Mouse (Mus musculus) limb, embryonic 14.5 days (tissue): ENCODE data around the gene Gm30191. TPM values are rescaled to one million over a fixed set of nuclear protein-coding genes. Genes with fewer than 3 reads are reported as not detected.
"Not testable (repeated sequence)": the region's sequence is repeated elsewhere in the genome, so short reads cannot be mapped to it uniquely, and the experiment has no call there.

Experiments
- ATAC-seq: fragments of 200-750 bp; cut with Nextera tagmentation; 2 replicates; pipeline ENCODE4 v1.8.0; 2017; ENCODE audit warnings: low read depth, moderate number of reproducible peaks, moderate TSS enrichment; ENCODE audit not compliant: low FRiP score
- DNase-seq: peaks from one replicate; pipeline ENCODE4 v3.0.0-alpha.2; 2015; ENCODE audit warnings: low spot score
- H3K27ac ChIP-seq: fragments of 300-500 bp; sonication (generic); replicated peaks from 2 replicates; pipeline ENCODE4 v1.5.1; 2014; ENCODE audit warnings: low read depth, mild to moderate bottlenecking, low read length, moderate library complexity, mixed read lengths
- H3K27me3 ChIP-seq: fragments of 300-500 bp; sonication (generic); 2 replicates; pipeline ENCODE4 v1.6.1; 2014; ENCODE audit warnings: low read length, mixed read lengths; ENCODE audit not compliant: control insufficient read depth, insufficient read depth
- H3K36me3 ChIP-seq: fragments of 300-500 bp; sonication (generic); 2 replicates; pipeline ENCODE4 v1.6.1; 2014; ENCODE audit warnings: mild to moderate bottlenecking, low read length, moderate library complexity, mixed read lengths; ENCODE audit not compliant: control insufficient read depth, insufficient read depth
- H3K4me1 ChIP-seq: fragments of 300-500 bp; sonication (generic); 2 replicates; pipeline ENCODE4 v1.6.1; 2014; ENCODE audit warnings: antibody characterized with exemption, low read length, mixed read lengths; ENCODE audit not compliant: control insufficient read depth, insufficient read depth
- H3K4me2 ChIP-seq: fragments of 300-500 bp; sonication (generic); replicated peaks from 2 replicates; pipeline ENCODE4 v1.6.1; 2014; ENCODE audit warnings: low read depth, mild to moderate bottlenecking, low read length, moderate library complexity; ENCODE audit not compliant: severe bottlenecking
- H3K4me3 ChIP-seq: fragments of 300-500 bp; sonication (generic); replicated peaks from 2 replicates; pipeline ENCODE4 v1.5.1; 2014; ENCODE audit warnings: low read length
- H3K9ac ChIP-seq: fragments of 300-500 bp; sonication (generic); 2 replicates; pipeline ENCODE4 v1.6.1; 2014; ENCODE audit warnings: mild to moderate bottlenecking, low read depth, low read length, moderate library complexity; ENCODE audit not compliant: severe bottlenecking
- H3K9me3 ChIP-seq: fragments of 300-500 bp; sonication (generic); 2 replicates; pipeline ENCODE4 v1.6.1; 2016; ENCODE audit warnings: low read length; ENCODE audit not compliant: control insufficient read depth
- POLR2A ChIP-seq: fragments of 200-500 bp; IDR thresholded peaks from 2 replicates; pipeline ENCODE4 v1.8.0; 2012; ENCODE audit warnings: inconsistent platforms, mild to moderate bottlenecking, moderate library complexity, borderline replicate concordance; ENCODE audit not compliant: insufficient read depth, insufficient read length; ENCODE audit errors: extremely low read depth
- WGBS: fragments of 180-500 bp; shearing (Covaris S2); extraction: QIAGEN DNeasy Blood & Tissue Kit; methylation state at CpG from one replicate; pipeline ENCODE4 v1.1.7; 2014; 5-methylcytosine and 5-hydroxymethylcytosine counted together
- polyA plus RNA-seq, 2 experiments: library from polyadenylated mRNA; depleted of rRNA in 1 of 2; stranded (reverse) in 1 of 2; unstranded in 1 of 2; fragments of >200 nt; fragmentation: Nextera tagmentation in 1 of 2; extraction: Ambion mirVana in 1 of 2; gene quantifications; 2 replicates each; pipeline versions ENCODE4 v1.2.1 to v1.2.3; 2012 to 2014

Gene Gm30191
- polyA plus RNA-seq, 2 experiments: not detected

GRCm38 (mm10) chr4:134292067-134292466 is 45.3 kb downstream of the Gm30191 start:
- H3K27me3 ChIP-seq: no peaks in the 10 kb centered on the region
- 20% methylated on average over 7 of the region's 7 CpGs for WGBS
- DNase-seq (peak; percentile 78), ATAC-seq (no peak)
- H3K4me2 ChIP-seq: no peak overlapping the region
- no peak overlapping the region for H3K9ac ChIP-seq
- H3K4me3 ChIP-seq: no peak overlapping the region
- no peaks in the 10 kb centered on the region for H3K36me3 ChIP-seq
- H3K9me3 ChIP-seq: no peaks in the 10 kb centered on the region
- H3K27ac ChIP-seq: no peak overlapping the region
- no peak for TF ChIP-seq POLR2A
- peaks cover 3% of the 10 kb centered on the region for H3K4me1 ChIP-seq

GRCm38 (mm10) chr4:134293061-134293691 is 46.4 kb downstream of the Gm30191 start:
- H3K4me3 ChIP-seq: no peak overlapping the region
- peaks cover 3% of the 10 kb centered on the region for H3K4me1 ChIP-seq
- no peaks in the 10 kb centered on the region for H3K9me3 ChIP-seq
- ATAC-seq (no peak), DNase-seq (no peak)
- 62% methylated on average over 18 of the region's 18 CpGs for WGBS
- no peak overlapping the region for H3K27ac ChIP-seq
- no peaks in the 10 kb centered on the region for H3K36me3 ChIP-seq
- no peaks in the 10 kb centered on the region for H3K27me3 ChIP-seq
- no peak overlapping the region for H3K9ac ChIP-seq
- TF ChIP-seq POLR2A: no peak
- H3K4me2 ChIP-seq: no peak overlapping the region

- H3K27ac ChIP-seq: no peak overlapping the region
- H3K27me3 ChIP-seq: no peaks in the 10 kb centered on the region
- no peak for ATAC-seq
- TF ChIP-seq POLR2A: no peak
- H3K9ac ChIP-seq: no peak overlapping the region
- DNase-seq: no peak
- WGBS: 45% methylated on average over 9 of the region's 9 CpGs
- no peak overlapping the region for H3K4me3 ChIP-seq
- H3K4me1 ChIP-seq: no peaks in the 10 kb centered on the region; the same call in 1 of the 2 replicates
- H3K36me3 ChIP-seq: no peaks in the 10 kb centered on the region
- no peak overlapping the region for H3K4me2 ChIP-seq
- no peaks in the 10 kb centered on the region for H3K9me3 ChIP-seq
Observed at GRCm38 (mm10) chr4:134293692-134294163, 47.0 kb downstream of the Gm30191 start.

GRCm38 (mm10) chr4:134296096-134296495 is 49.4 kb downstream of the Gm30191 start:
- H3K4me1 ChIP-seq, H3K9ac ChIP-seq, H3K27ac ChIP-seq, H3K4me2 ChIP-seq, H3K27me3 ChIP-seq, ATAC-seq, H3K36me3 ChIP-seq, DNase-seq, H3K4me3 ChIP-seq, H3K9me3 ChIP-seq: not testable (repeated sequence)
- WGBS: 85% methylated on average over 4 of the region's 4 CpGs

- Histone ChIP-seq H3K27me3 (no peaks in the 10 kb centered on the region), H3K9ac (no peak overlapping the region), H3K36me3 (no peaks in the 10 kb centered on the region), H3K4me3 (no peak overlapping the region), H3K27ac (no peak overlapping the region), H3K9me3 (no peaks in the 10 kb centered on the region), H3K4me1 (no peaks in the 10 kb centered on the region), H3K4me2 (no peak overlapping the region)
- no peak for ATAC-seq
- TF ChIP-seq POLR2A: no peak
- DNase-seq: no peak
- 94% methylated on average over 4 of the region's 4 CpGs for WGBS
Observed at GRCm38 (mm10) chr4:134296523-134296922, 49.8 kb downstream of the Gm30191 start.

GRCm38 (mm10) chr4:134297369-134297768 is 50.6 kb downstream of the Gm30191 start:
- no peaks in the 10 kb centered on the region for H3K36me3 ChIP-seq
- no peak for DNase-seq
- whole genome bisulfite sequencing: 90% methylated on average over 8 of the region's 8 CpGs
- no peak overlapping the region for H3K27ac ChIP-seq
- ATAC-seq: no peak
- no peak for TF ChIP-seq POLR2A
- H3K4me2 ChIP-seq: no peak overlapping the region
- H3K9ac ChIP-seq: no peak overlapping the region
- H3K27me3 ChIP-seq: no peaks in the 10 kb centered on the region
- H3K9me3 ChIP-seq: no peaks in the 10 kb centered on the region
- H3K4me3 ChIP-seq: no peak overlapping the region
- no peaks in the 10 kb centered on the region for H3K4me1 ChIP-seq
